Mouse (Mus musculus): ENCODE data around the gene Fryl. TPM values are rescaled to one million over a fixed set of nuclear protein-coding genes. Genes with fewer than 3 reads are reported as not detected.
A peak's percentile ranks its signal among the peaks of the same experiment; 100 is the strongest.

The Fryl gene
- polyA plus RNA-seq, 1 experiment from 2014 or later: 48.7 TPM

DNA sequence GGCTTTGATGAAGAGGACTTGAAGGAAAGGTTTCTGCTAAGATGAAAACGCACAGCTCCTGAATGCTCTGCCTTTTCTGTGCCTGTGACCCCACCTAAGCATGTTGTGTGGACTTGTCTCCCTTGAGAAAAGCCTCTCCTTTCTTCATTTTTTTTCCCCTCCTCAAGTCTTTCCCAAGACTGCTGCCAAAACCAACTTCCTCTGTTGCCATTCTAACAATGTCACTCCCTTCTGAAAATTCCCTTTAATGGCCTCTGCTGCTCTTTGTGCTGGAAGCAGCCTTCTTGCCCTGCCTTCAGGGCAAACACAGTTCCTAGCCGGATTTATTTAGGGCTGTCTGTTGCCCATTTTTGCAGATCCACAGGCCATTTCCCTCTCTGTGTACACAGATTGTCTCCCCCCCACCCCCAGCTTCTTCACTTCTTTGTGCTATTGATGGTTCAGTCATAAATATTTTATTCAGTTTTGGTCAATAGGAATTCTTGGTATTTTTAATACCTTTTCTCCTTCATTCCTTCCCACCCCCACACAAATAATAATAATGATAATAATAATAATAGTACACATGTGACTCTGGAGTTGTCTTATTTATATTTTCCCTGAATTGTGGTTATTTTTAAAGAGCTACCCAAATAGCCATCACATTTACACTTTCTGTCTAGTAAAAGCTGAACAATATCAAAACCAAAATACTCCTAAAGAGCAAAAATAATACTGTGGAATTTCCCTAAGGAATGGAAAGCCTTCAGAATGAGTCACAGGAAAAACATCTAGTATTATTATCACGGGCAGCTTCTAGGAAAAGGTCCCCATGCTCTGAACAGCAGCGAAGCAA is 23.5 kb upstream of the Fryl start:
- no peak for ATAC-seq (ENCODE audit: low FRiP score, low read depth)
- Histone ChIP-seq H3K27ac (replicated peaks) (peak overlapping the region; percentile 40; the same call in 1 of the 2 replicates), H3K9me3 (no peaks in the 10 kb centered on the region), H3K4me2 (replicated peaks) (no peak overlapping the region), H3K4me3 (no peak overlapping the region), H3K27me3 (no peaks in the 10 kb centered on the region), H3K9ac (replicated peaks) (no peak overlapping the region), H3K4me1 (peaks cover 7% of the 10 kb centered on the region; the same call in 1 of the 2 replicates), H3K36me3 (no peaks in the 10 kb centered on the region)
- 58% methylated on average over 4 of the region's 4 CpGs for WGBS

DNA sequence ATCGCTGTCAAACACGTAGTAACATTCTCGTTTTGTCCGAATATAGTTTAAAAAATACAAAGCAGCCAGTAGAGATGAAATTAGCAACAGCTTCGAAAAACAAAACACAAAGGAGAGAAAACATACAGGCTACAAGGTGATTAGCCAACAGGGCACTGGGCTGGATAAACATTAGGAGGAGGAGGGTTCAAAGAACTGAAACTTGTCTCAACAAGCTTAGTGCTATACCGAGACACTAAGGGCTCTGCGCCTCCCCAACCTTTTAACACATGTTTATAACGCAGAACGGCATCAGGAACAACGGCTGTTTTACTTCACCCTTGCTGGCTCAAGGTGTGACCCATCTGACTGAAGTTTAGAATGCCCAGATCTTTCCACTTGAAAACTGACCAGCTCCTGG is 22.8 kb upstream of the Fryl start:
- Histone ChIP-seq H3K36me3 (no peaks in the 10 kb centered on the region), H3K4me2 (replicated peaks) (no peak overlapping the region), H3K9ac (replicated peaks) (no peak overlapping the region), H3K27me3 (no peaks in the 10 kb centered on the region), H3K4me3 (no peak overlapping the region), H3K9me3 (no peaks in the 10 kb centered on the region), H3K4me1 (peaks cover 7% of the 10 kb centered on the region; the same call in 1 of the 2 replicates), H3K27ac (replicated peaks) (no peak overlapping the region)
- 73% methylated on average over 10 of the region's 10 CpGs for WGBS
- ATAC-seq (ENCODE audit: low FRiP score, low read depth): no peak

DNA sequence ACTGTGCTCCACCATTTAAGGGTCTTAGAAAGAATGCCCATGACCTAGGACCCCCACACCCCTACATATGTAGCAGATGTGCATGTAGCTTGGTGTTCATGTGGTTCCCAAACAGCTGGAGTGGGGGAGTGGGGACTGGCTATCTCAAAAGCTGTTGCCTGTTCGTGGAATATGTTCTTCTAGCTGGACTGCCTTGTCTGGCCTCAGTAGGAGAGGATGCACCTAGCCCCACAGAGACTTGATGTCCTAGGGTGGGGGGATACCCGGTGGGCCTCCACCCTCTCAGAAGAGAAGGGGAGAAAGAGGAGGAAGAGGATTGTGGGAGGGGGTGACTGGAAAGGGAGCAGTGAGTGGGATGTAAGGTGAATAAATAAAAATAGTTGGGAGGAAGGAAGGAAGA is 18.5 kb upstream of the Fryl start:
- Histone ChIP-seq H3K4me2 (replicated peaks) (no peak overlapping the region), H3K9me3 (no peaks in the 10 kb centered on the region), H3K27ac (replicated peaks) (no peak overlapping the region), H3K4me3 (no peak overlapping the region), H3K36me3 (no peaks in the 10 kb centered on the region), H3K4me1 (peaks cover 16% of the 10 kb centered on the region), H3K27me3 (no peaks in the 10 kb centered on the region), H3K9ac (replicated peaks) (no peak overlapping the region)
- 87% methylated on average over 2 of the region's 2 CpGs for WGBS
- ATAC-seq (ENCODE audit: low FRiP score, low read depth): no peak

- WGBS: 69% methylated on average over 4 of the region's 4 CpGs
- Histone ChIP-seq H3K27me3 (no peaks in the 10 kb centered on the region), H3K9ac (replicated peaks) (no peak overlapping the region), H3K36me3 (no peaks in the 10 kb centered on the region), H3K4me1 (peaks cover 9% of the 10 kb centered on the region), H3K9me3 (no peaks in the 10 kb centered on the region), H3K4me2 (replicated peaks) (no peak overlapping the region), H3K27ac (replicated peaks) (no peak overlapping the region), H3K4me3 (no peak overlapping the region)
- no peak for ATAC-seq (ENCODE audit: low FRiP score, low read depth)
Observed at GRCm38 (mm10) chr5:73273171-73273570, 16.8 kb upstream of the Fryl start.

DNA sequence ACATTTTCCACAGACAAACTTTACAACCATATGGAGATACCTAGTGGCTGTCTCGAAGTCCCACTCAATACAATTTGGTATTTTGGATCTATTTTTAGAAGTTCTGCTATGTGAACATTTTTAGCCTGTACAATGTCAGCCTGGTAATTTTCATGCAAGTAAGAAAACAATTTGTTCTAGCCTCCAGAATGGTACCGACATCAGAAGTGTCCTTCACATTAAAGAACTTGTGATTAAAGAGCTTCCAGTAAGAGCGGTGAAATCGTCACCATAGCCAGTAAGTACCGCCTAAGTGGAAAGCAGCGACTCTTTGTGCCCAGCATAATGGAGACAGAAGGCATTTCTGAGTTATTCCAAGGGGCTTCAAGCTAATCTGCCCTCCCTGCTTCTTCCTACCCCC is 14.2 kb upstream of the Fryl start:
- H3K36me3 ChIP-seq: no peaks in the 10 kb centered on the region
- no peaks in the 10 kb centered on the region for H3K9me3 ChIP-seq
- 75% methylated on average over 6 of the region's 6 CpGs for WGBS
- no peaks in the 10 kb centered on the region for H3K27me3 ChIP-seq
- peaks cover 9% of the 10 kb centered on the region for H3K4me1 ChIP-seq
- no peak overlapping the region for H3K4me3 ChIP-seq
- ATAC-seq (ENCODE audit: low FRiP score, low read depth): no peak
- no peak overlapping the region for H3K4me2 ChIP-seq (replicated peaks)
- H3K9ac ChIP-seq (replicated peaks): no peak overlapping the region
- H3K27ac ChIP-seq (replicated peaks): no peak overlapping the region

- no peaks in the 10 kb centered on the region for H3K36me3 ChIP-seq
- H3K4me2 ChIP-seq (replicated peaks): no peak overlapping the region
- ATAC-seq (ENCODE audit: low FRiP score, low read depth): no peak
- no peak overlapping the region for H3K9ac ChIP-seq (replicated peaks)
- peaks cover 9% of the 10 kb centered on the region for H3K4me1 ChIP-seq
- no peaks in the 10 kb centered on the region for H3K27me3 ChIP-seq
- no peak overlapping the region for H3K27ac ChIP-seq (replicated peaks)
- H3K4me3 ChIP-seq: no peak overlapping the region
- 85% methylated on average over 11 of the region's 11 CpGs for WGBS
- no peaks in the 10 kb centered on the region for H3K9me3 ChIP-seq
Observed at GRCm38 (mm10) chr5:73268636-73269213, 12.3 kb upstream of the Fryl start.

- Histone ChIP-seq H3K27ac (replicated peaks) (no peak overlapping the region), H3K4me2 (replicated peaks) (no peak overlapping the region), H3K9ac (replicated peaks) (no peak overlapping the region), H3K36me3 (no peaks in the 10 kb centered on the region), H3K27me3 (no peaks in the 10 kb centered on the region), H3K4me3 (no peak overlapping the region), H3K9me3 (no peaks in the 10 kb centered on the region), H3K4me1 (no peaks in the 10 kb centered on the region)
- no peak for ATAC-seq (ENCODE audit: low FRiP score, low read depth)
- 78% methylated on average over 5 of the region's 5 CpGs for WGBS
Observed at GRCm38 (mm10) chr5:73265460-73265859, 9.0 kb upstream of the Fryl start.

DNA sequence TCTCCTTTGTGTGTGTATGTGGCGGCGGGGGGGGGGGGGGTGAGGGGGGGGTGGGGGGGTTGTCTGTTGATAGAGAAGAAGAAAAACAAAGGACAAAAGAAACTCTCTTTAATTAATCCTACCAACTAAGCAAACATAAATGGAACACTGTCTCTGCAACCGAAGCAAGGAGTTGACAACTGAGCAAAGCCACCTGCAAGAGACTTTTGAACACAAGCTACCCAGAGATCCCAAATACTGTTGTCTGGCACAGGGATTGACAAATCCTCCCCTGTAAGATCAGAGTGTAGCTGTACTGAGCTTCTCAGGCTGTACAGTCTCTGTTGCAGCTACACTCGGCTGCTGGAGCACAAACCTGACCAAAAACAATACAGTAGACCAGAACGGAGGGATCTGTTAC is 7.7 kb upstream of the Fryl start:
- Histone ChIP-seq H3K4me2 (replicated peaks) (no peak overlapping the region), H3K9me3 (no peaks in the 10 kb centered on the region), H3K4me3 (no peak overlapping the region), H3K36me3 (no peaks in the 10 kb centered on the region), H3K27ac (replicated peaks) (no peak overlapping the region), H3K9ac (replicated peaks) (no peak overlapping the region), H3K27me3 (no peaks in the 10 kb centered on the region), H3K4me1 (no peaks in the 10 kb centered on the region)
- no peak for ATAC-seq (ENCODE audit: low FRiP score, low read depth)
- 70% methylated on average over 5 of the region's 5 CpGs for WGBS

GRCm38 (mm10) chr5:73257723-73258122 is 1.3 kb upstream of the Fryl start:
- Histone ChIP-seq H3K27ac (replicated peaks) (no peak overlapping the region), H3K4me2 (replicated peaks) (peak overlapping the region; percentile 65; the same call in 1 of the 2 replicates)

GRCm38 (mm10) chr5:73257096-73257495 is 677 bp upstream of the Fryl start:
- peak overlapping the region; percentile 45 for H3K4me3 ChIP-seq
- H3K27me3 ChIP-seq: 0 out of 2 replicates have a peak, but pooled peaks cover 5% of the 10 kb centered on the region
- no peaks in the 10 kb centered on the region for H3K9me3 ChIP-seq
- WGBS: 3% methylated on average over 11 of the region's 11 CpGs
- H3K9ac ChIP-seq (replicated peaks): peak overlapping the region; percentile 46; the same call in 1 of the 2 replicates
- no peak for ATAC-seq (ENCODE audit: low FRiP score, low read depth)
- H3K27ac ChIP-seq (replicated peaks): peak overlapping the region; percentile 66
- H3K36me3 ChIP-seq: no peaks in the 10 kb centered on the region
- peak overlapping the region; percentile 65 for H3K4me2 ChIP-seq (replicated peaks)
- peaks cover 20% of the 10 kb centered on the region for H3K4me1 ChIP-seq

More at GRCm38 (mm10) chr5:73257723-73258122, 1.3 kb upstream of the Fryl start:
- Histone ChIP-seq H3K9me3 (no peaks in the 10 kb centered on the region), H3K4me1 (peaks cover 20% of the 10 kb centered on the region), H3K27me3 (0 out of 2 replicates have a peak, but pooled peaks cover 5% of the 10 kb centered on the region), H3K4me3 (0 out of 2 replicates have a peak overlapping the region, but pooled peaks have one; percentile 45), H3K9ac (replicated peaks) (no peak overlapping the region), H3K36me3 (no peaks in the 10 kb centered on the region)
- no peak for ATAC-seq (ENCODE audit: low FRiP score, low read depth)
- 57% methylated on average over 8 of the region's 8 CpGs for WGBS

- Histone ChIP-seq H3K4me3 (peak overlapping the region; percentile 96), H3K4me2 (replicated peaks) (peak overlapping the region; percentile 60), H3K36me3 (no peaks in the 10 kb centered on the region), H3K4me1 (peaks cover 20% of the 10 kb centered on the region), H3K9ac (replicated peaks) (peak overlapping the region; percentile 93), H3K27ac (replicated peaks) (peak overlapping the region; percentile 97), H3K27me3 (0 out of 2 replicates have a peak, but pooled peaks cover 5% of the 10 kb centered on the region), H3K9me3 (no peaks in the 10 kb centered on the region)
- WGBS: under 1% methylated on average over 100 of the region's 129 CpGs
- peak; percentile 59 for ATAC-seq (ENCODE audit: low FRiP score, low read depth)
Observed at GRCm38 (mm10) chr5:73255321-73256251, 833 bp downstream of the Fryl start.
